Mouse (Mus musculus) stomach, adult 2 months (tissue): Measurements from ENCODE around the gene Xk. TPM values are rescaled to one million over a fixed set of nuclear protein-coding genes. Genes with fewer than 3 reads are reported as not detected.

Experiments
- polyA plus RNA-seq: library from polyadenylated mRNA; depleted of rRNA; stranded (reverse); fragments of >200 nt; gene quantifications from 2 replicates; pipeline ENCODE4 v1.2.3, GENCODE M21; 2012; rRNA removed

Xk gene
- 1.3 and 1.6 TPM in 2 replicates for polyA plus RNA-seq

DNA sequence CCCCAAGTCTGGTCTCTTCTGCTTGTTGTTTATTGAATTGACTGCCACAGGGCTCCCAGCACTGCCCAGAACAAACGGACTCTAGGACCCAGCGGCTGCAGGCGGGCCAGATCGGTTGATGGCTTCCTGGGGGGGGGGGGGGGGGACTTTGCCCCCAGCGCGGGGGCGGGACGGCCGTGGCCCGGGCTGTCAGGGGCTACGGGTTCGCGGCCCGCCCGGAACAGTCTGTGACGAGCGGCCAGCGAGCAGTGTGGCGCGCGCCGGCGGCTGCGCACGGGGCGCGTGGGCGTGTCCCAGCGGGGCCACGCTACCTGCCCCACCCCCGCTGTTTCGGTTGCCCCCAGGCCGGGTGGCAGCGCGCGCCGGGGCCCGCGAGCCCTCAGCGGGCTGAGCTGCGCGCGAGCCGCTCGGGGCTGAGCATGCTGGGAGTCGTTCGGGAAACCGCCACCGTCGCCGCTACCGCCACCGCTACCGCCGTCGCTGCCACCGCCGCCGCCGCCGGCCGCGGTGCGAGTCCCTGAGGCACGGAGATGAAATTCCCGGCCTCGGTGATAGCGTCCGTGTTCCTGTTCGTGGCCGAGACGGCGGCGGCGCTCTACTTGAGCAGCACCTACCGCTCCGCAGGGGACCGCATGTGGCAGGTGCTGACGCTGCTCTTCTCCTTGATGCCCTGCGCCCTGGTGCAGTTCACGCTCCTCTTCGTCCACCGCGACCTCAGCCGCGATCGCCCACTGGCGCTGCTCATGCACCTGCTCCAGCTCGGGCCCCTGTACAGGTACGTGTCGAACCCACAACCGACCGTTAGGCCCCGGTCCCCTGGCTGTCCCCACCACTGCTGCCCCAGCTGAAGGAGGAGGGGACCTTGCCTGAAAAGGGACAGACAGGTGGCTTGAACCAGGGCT is at the start of gene Xk:
TSS of gene Xk (plus strand) at position 297 of the 902 bp plus-strand sequence.

GRCm38 (mm10) chrX:9256766-9257165 is 15.8 kb upstream of the Xk start, which contains the start of gene Gm14862:
Gm14862 (minus strand) TSS chrX:9256899.

DNA sequence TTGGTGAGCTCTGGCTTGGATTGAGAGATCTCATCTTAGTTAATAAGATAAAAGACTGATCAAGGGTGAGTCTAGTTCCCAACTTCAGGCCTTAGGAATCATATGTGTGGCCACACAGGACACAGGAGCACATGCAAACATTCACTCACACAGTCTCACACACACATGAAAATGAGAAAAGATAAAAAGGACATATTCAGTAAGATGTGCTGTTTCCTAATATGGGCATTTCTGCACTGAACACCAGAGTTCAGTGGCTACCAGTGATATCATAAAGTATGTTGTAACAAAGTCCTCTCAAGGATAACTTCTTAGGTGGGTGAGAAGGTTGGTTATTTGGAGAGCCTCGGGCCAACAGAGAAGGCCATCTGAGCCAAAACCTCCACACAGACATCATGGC is 10.9 kb downstream of the Xk start, which contains the start of gene H2al1m:
TSS of gene H2al1m (plus strand) at position 301 of the 400 bp plus-strand sequence.

GRCm38 (mm10) chrX:9350327-9350726 is 77.8 kb downstream of the Xk start, which contains the start of gene H2al1k:
H2al1k (plus strand) TSS chrX:9350627.

Other genes starting within 250 kb of the Xk start
- not detected in 2 replicates for gene Fthl17e, start 239.3 kb upstream of the Xk start, polyA plus RNA-seq
- not detected in 2 replicates for gene Fthl17f, start 209.7 kb upstream of the Xk start, polyA plus RNA-seq
- gene 4930402K13Rik, start 168.2 kb upstream of the Xk start, polyA plus RNA-seq, result not detected in 2 replicates
- gene Lancl3, start 72.9 kb upstream of the Xk start, polyA plus RNA-seq, result 0.16 TPM in 2 replicates
- not detected in 2 replicates for gene Gm14862, start 15.9 kb upstream of the Xk start, polyA plus RNA-seq
- gene H2al1m, start 11.0 kb downstream of the Xk start, polyA plus RNA-seq, result 0.32 and 0.57 TPM in 2 replicates
- gene H2al1k, start 77.9 kb downstream of the Xk start, polyA plus RNA-seq, result not detected in 2 replicates
- gene Cybb, start 215.0 kb downstream of the Xk start, polyA plus RNA-seq, result 0.12 and 0.16 TPM in 2 replicates